Mouse (Mus musculus) cortical plate, adult 2 months (tissue): ENCODE measurements around the gene Cytip.

Source experiments
- CTCF ChIP-seq: fragments of 200-500 bp; IDR thresholded peaks from 2 replicates; pipeline ENCODE4 v1.5.1; 2011; ENCODE audit warnings: mild to moderate bottlenecking, control low read depth, low read length; ENCODE audit not compliant: insufficient read depth; ENCODE audit errors: extremely low read depth
- POLR2A ChIP-seq: fragments of 200-500 bp; IDR thresholded peaks from 2 replicates; pipeline ENCODE4 v1.6.1; 2011; ENCODE audit warnings: mild to moderate bottlenecking, low read length, control low read depth; ENCODE audit not compliant: insufficient read depth; ENCODE audit errors: extremely low read depth

DNA sequence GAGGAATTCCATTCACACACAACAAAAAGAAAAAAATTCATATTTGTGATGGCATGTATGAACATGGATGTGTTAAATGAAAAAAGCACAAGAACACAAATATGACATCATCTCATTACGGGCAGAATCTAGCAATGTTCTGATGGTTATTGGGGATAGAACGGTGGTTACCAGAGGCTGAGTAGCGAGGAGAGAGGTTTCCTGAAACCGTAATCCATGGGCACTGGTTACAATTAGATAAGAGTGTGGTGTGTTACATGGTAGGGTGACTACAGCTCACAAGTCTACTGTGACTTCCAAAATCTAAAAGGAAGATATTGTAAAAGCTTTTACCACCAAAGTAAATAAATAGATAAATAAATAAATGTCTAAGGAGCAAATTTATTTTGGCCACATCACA lies 58.8 kb downstream of the Cytip start:
- TF ChIP-seq POLR2A (no peak), CTCF (no peak)
